In the genomic region with DNA sequence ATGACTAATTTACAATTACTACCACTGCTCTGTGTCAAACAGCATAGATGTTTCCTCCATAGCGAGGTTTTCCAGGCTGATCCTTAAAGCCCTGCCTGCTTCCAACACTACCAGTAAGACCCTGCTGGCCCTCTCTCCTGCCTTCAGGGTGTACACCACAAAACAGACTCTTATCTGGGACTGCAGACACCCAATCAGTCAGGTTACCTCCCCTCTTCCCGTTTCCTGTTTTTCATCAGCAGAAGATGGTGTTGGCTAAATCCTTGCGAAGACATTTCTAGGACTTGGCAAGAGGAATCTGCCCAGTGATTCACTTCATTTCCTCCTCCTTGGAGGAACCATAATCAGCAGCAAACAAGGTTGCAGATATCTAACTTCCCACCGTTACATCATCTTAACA, we compare ENCODE assay signal across 7 mouse cellular contexts.
DNase-seq lines count a peak whose midpoint lies in the region; ATAC-seq and TF ChIP-seq lines count a peak whose summit lies in the region.

No protein-coding gene starts in this region.

- ATAC-seq in kidney, embryonic 16.5 days (ENCODE audit: low FRiP score, low TSS enrichment), result peak; percentile 57; the same call in 1 of the 2 replicates
- ATAC-seq in lung, postnatal 0 days, result peak; percentile 88
- no peak for ATAC-seq in hindbrain, embryonic 16.5 days

- TF ChIP-seq CTCF in lung, postnatal 0 days (IDR thresholded peaks at IDR 0.05), result no peak

- no peak overlapping the region for H3K4me3 ChIP-seq in kidney, embryonic 16.5 days (ENCODE audit: low read length)
- H3K4me3 ChIP-seq in lung, postnatal 0 days (ENCODE audit: low read depth, low read length), result no peak overlapping the region
- H3K4me3 ChIP-seq in hindbrain, embryonic 16.5 days (ENCODE audit: low read length), result no peak overlapping the region

- DNase-seq in MEL-GATA-1-ER (ENCODE audit: extremely low read depth, low read depth), result peak; percentile 67
- DNase-seq in heart, adult 18-20 months, result peak; percentile 32 to 66
- DNase-seq in lung, postnatal 0 days (ENCODE audit: low spot score), result peak; percentile 74
- DNase-seq in thymus, postnatal 0 days (ENCODE audit: low spot score), result no peak
- no peak for DNase-seq in embryo, embryonic 10 days (ENCODE audit: low spot score)

- no peaks in the 10 kb centered on the region for H3K27me3 ChIP-seq in kidney, embryonic 16.5 days (ENCODE audit: insufficient read depth, low read length)
- no peaks in the 10 kb centered on the region for H3K27me3 ChIP-seq in lung, postnatal 0 days (replicated peaks; ENCODE audit: insufficient read depth, low read length)
- H3K27me3 ChIP-seq in hindbrain, embryonic 16.5 days (replicated peaks; ENCODE audit: control insufficient read depth, insufficient read depth, low read length), result no peaks in the 10 kb centered on the region

- peak; percentile 98 for TF ChIP-seq EP300 in lung, postnatal 0 days (IDR thresholded peaks at IDR 0.05)

- 64% methylated on average over 4 of the region's 4 CpGs for WGBS in kidney, embryonic 16.5 days
- 39% methylated on average over 4 of the region's 4 CpGs for WGBS in lung, postnatal 0 days
- 85% methylated on average over 4 of the region's 4 CpGs for WGBS in hindbrain, embryonic 16.5 days

- H3K4me2 ChIP-seq in kidney, embryonic 16.5 days (replicated peaks; ENCODE audit: low read depth, low read length), result no peak overlapping the region
- no peak overlapping the region for H3K4me2 ChIP-seq in lung, postnatal 0 days (replicated peaks; ENCODE audit: low read depth, low read length)
- H3K4me2 ChIP-seq in hindbrain, embryonic 16.5 days (ENCODE audit: low read length), result no peak overlapping the region

- no peak overlapping the region for H3K27ac ChIP-seq in kidney, embryonic 16.5 days (ENCODE audit: low read length)
- H3K27ac ChIP-seq in lung, postnatal 0 days (ENCODE audit: low read length), result peak overlapping the region; percentile 59; the same call in 1 of the 2 replicates
- H3K27ac ChIP-seq in hindbrain, embryonic 16.5 days (ENCODE audit: low read depth, low read length), result no peak overlapping the region

- H3K36me3 ChIP-seq in kidney, embryonic 16.5 days (ENCODE audit: insufficient read depth, low read length), result no peaks in the 10 kb centered on the region
- H3K36me3 ChIP-seq in lung, postnatal 0 days (ENCODE audit: insufficient read depth, low read length), result 0 out of 2 replicates have a peak, but pooled peaks cover 1% of the 10 kb centered on the region
- H3K36me3 ChIP-seq in hindbrain, embryonic 16.5 days (ENCODE audit: control insufficient read depth, insufficient read depth, low read length), result no peaks in the 10 kb centered on the region

- H3K9ac ChIP-seq in kidney, embryonic 16.5 days (replicated peaks; ENCODE audit: low read length), result no peak overlapping the region
- no peak overlapping the region for H3K9ac ChIP-seq in lung, postnatal 0 days (replicated peaks; ENCODE audit: low read depth)
- H3K9ac ChIP-seq in hindbrain, embryonic 16.5 days (ENCODE audit: low read depth, low read length), result no peak overlapping the region

- H3K9me3 ChIP-seq in kidney, embryonic 16.5 days (ENCODE audit: low read length), result no peaks in the 10 kb centered on the region
- no peaks in the 10 kb centered on the region for H3K9me3 ChIP-seq in lung, postnatal 0 days (ENCODE audit: low read length)
- no peaks in the 10 kb centered on the region for H3K9me3 ChIP-seq in hindbrain, embryonic 16.5 days (ENCODE audit: control insufficient read depth, low read length)

- H3K4me1 ChIP-seq in kidney, embryonic 16.5 days (ENCODE audit: insufficient read depth, low read length), result no peaks in the 10 kb centered on the region
- H3K4me1 ChIP-seq in lung, postnatal 0 days (ENCODE audit: insufficient read depth, low read depth, low read length), result no peaks in the 10 kb centered on the region
- no peaks in the 10 kb centered on the region for H3K4me1 ChIP-seq in hindbrain, embryonic 16.5 days (ENCODE audit: control insufficient read depth, insufficient read depth, low read depth, low read length)

Comparison
In these comparisons a context has a peak if more than half of its experiments do, and no peak if none do; other contexts are left out.
1. DNase-seq: peak in MEL-GATA-1-ER (single experiment), heart, adult 18-20 months (2 of 2) and lung, postnatal 0 days (single experiment); none in thymus, postnatal 0 days (single experiment) and embryo, embryonic 10 days (single experiment).